17 mouse cellular contexts compared by ENCODE assay signal in the genomic region with DNA sequence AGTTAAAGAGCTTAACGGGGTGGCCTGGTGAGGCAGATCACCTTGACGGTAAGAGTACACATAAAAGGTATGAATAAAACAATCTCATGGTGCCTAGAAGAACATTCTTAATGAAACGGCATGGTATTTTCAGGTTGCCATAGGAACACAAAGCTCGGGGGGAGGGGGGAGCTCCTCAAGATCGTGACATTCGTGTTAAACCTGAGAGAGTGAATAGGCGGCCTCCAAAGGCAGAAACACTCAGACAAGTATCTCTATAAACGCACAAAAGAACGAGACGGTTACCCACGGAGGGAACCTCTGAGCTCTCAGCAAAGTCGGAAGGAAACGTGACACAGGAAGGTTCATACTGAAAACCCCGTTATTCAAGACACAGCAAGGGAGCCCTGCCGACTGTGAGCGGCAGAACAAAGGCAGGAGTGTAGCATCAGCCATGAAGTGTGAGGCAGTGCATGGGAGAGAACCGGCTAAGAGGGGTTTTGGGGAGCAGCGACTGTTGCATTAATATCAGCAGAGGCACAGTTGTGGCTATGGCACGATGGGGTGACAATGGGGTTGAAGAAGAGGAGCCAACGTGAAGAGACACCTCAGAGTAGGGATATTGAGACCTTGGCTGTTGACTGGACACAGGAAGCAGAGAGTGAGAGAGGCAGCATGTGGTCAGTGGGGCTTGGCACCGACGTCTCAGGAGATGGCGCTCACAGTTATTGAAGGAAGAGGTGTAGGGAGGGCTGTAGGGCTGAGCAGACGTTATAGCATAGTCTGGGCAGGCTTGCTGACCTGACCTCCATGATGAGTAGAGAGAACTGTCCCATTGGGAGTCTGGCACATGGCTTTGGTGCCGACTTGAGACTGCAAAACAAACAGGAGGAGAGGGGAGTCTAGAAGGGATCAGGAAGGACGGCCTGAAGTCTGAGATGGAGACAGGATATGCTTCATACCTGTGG.
A peak's percentile ranks its signal among the peaks of the same experiment; 100 is the strongest.
DNase-seq lines count a peak whose midpoint lies in the region; ATAC-seq and TF ChIP-seq lines count a peak whose summit lies in the region.
"Had no signal": no experiment of that assay in that cellular context is flagged by ENCODE, and none has a peak within 500 bp of the region (broad histone marks: within the 10 kb centered on the region; RNA-seq: fewer than 3 reads in every experiment).

No protein-coding gene starts in this region.

- peak; percentile 40; the same call in 1 of the 2 replicates for ATAC-seq in neural tube, embryonic 13.5 days (ENCODE audit: low read depth)
- peak; percentile 78 for ATAC-seq in forebrain, embryonic 13.5 days
- peak; percentile 71 for ATAC-seq in hindbrain, embryonic 16.5 days
- ATAC-seq in liver, embryonic 12.5 days = no peak

- no peaks in the 10 kb centered on the region for H3K36me3 ChIP-seq in neural tube, embryonic 13.5 days
- H3K36me3 ChIP-seq in forebrain, embryonic 13.5 days (ENCODE audit: poor library complexity, severe bottlenecking) = no peaks in the 10 kb centered on the region
- no peaks in the 10 kb centered on the region for H3K36me3 ChIP-seq in hindbrain, embryonic 16.5 days (ENCODE audit: control insufficient read depth, insufficient read depth, low read length)
- H3K36me3 ChIP-seq in liver, embryonic 12.5 days = no peaks in the 10 kb centered on the region
- H3K36me3 ChIP-seq: embryonic facial prominence, embryonic 15.5 days; limb, embryonic 10.5 days had no signal

- H3K4me2 ChIP-seq in neural tube, embryonic 13.5 days = 0 out of 2 replicates have a peak overlapping the region, but pooled peaks have one; percentile 5
- H3K4me2 ChIP-seq in forebrain, embryonic 13.5 days = peak overlapping the region; percentile 29; the same call in 1 of the 2 replicates
- peak overlapping the region; percentile 27 for H3K4me2 ChIP-seq in hindbrain, embryonic 16.5 days (ENCODE audit: low read length)
- H3K4me2 ChIP-seq in liver, embryonic 12.5 days = no peak overlapping the region
- H3K4me2 ChIP-seq: embryonic facial prominence, embryonic 15.5 days had no signal

- no peak overlapping the region for H3K4me3 ChIP-seq in neural tube, embryonic 13.5 days
- H3K4me3 ChIP-seq in forebrain, embryonic 13.5 days = no peak overlapping the region
- H3K4me3 ChIP-seq in hindbrain, embryonic 16.5 days (ENCODE audit: low read length) = no peak overlapping the region
- no peak overlapping the region for H3K4me3 ChIP-seq in olfactory bulb, adult 2 months (ENCODE audit: insufficient read depth, low read depth, low read length)
- H3K4me3 ChIP-seq in liver, embryonic 12.5 days = no peak overlapping the region
- H3K4me3 ChIP-seq: embryonic facial prominence, embryonic 15.5 days; heart, adult 2 months; limb, embryonic 10.5 days had no signal

- H3K27me3 ChIP-seq in neural tube, embryonic 13.5 days = no peaks in the 10 kb centered on the region
- H3K27me3 ChIP-seq in forebrain, embryonic 13.5 days = no peaks in the 10 kb centered on the region
- H3K27me3 ChIP-seq in hindbrain, embryonic 16.5 days (replicated peaks; ENCODE audit: control insufficient read depth, insufficient read depth, low read length) = no peaks in the 10 kb centered on the region
- peaks cover 3% of the 10 kb centered on the region; the same call in 1 of the 2 replicates for H3K27me3 ChIP-seq in liver, embryonic 12.5 days (replicated peaks)
- H3K27me3 ChIP-seq: CH12.LX; embryonic facial prominence, embryonic 15.5 days had no signal

- no peak for TF ChIP-seq POLR2A in olfactory bulb, adult 2 months (IDR thresholded peaks at IDR 0.05; ENCODE audit: insufficient read depth, low read depth, low read length)

- no peak overlapping the region for H3K9ac ChIP-seq in neural tube, embryonic 13.5 days
- no peak overlapping the region for H3K9ac ChIP-seq in forebrain, embryonic 13.5 days
- H3K9ac ChIP-seq in hindbrain, embryonic 16.5 days (ENCODE audit: low read depth, low read length) = no peak overlapping the region; the same call in 1 of the 2 replicates
- no peak overlapping the region for H3K9ac ChIP-seq in liver, embryonic 12.5 days
- H3K9ac ChIP-seq: embryonic facial prominence, embryonic 15.5 days; liver, embryonic 14.5 days had no signal

- 65% methylated on average over 26 of the region's 26 CpGs for WGBS in neural tube, embryonic 13.5 days
- 51% methylated on average over 26 of the region's 26 CpGs for whole genome bisulfite sequencing in forebrain, embryonic 13.5 days
- WGBS in hindbrain, embryonic 16.5 days = 52% methylated on average over 26 of the region's 26 CpGs
- WGBS in olfactory bulb, adult 2 months = 45% methylated on average over 26 of the region's 26 CpGs
- 69% methylated on average over 26 of the region's 26 CpGs for WGBS in liver, embryonic 12.5 days (ENCODE audit: insufficient replicate concordance)

- H3K9me3 ChIP-seq in neural tube, embryonic 13.5 days = no peaks in the 10 kb centered on the region
- no peaks in the 10 kb centered on the region for H3K9me3 ChIP-seq in forebrain, embryonic 13.5 days (replicated peaks)
- H3K9me3 ChIP-seq in hindbrain, embryonic 16.5 days (ENCODE audit: control insufficient read depth, low read length) = no peaks in the 10 kb centered on the region
- no peaks in the 10 kb centered on the region for H3K9me3 ChIP-seq in liver, embryonic 12.5 days (replicated peaks)
- H3K9me3 ChIP-seq: embryonic facial prominence, embryonic 15.5 days; limb, embryonic 10.5 days had no signal

- DNase-seq in neural tube, embryonic 10.5 days (ENCODE audit: extremely low spot score, low spot score) = no peak
- DNase-seq in cerebellum, adult 9-11 months = no peak
- DNase-seq: cerebellum, postnatal 25 days; heart, adult 2 months; heart, postnatal 14 days; kidney, adult 11 months; kidney, postnatal 25 days; thymus, postnatal 14 days had no signal

- no peak for TF ChIP-seq CTCF in olfactory bulb, adult 2 months (IDR thresholded peaks at IDR 0.05; ENCODE audit: insufficient read depth, low read depth, low read length)

- no peak overlapping the region for H3K27ac ChIP-seq in neural tube, embryonic 13.5 days (replicated peaks)
- peak overlapping the region; percentile 73 for H3K27ac ChIP-seq in forebrain, embryonic 13.5 days
- peak overlapping the region; percentile 44 for H3K27ac ChIP-seq in hindbrain, embryonic 16.5 days (ENCODE audit: low read depth, low read length)
- 0 out of 2 replicates have a peak overlapping the region, but pooled peaks have one; percentile 40 for H3K27ac ChIP-seq in olfactory bulb, adult 2 months (ENCODE audit: insufficient read depth, low read depth, low read length)
- no peak overlapping the region for H3K27ac ChIP-seq in liver, embryonic 12.5 days
- H3K27ac ChIP-seq: embryonic facial prominence, embryonic 15.5 days; heart, adult 2 months; limb, embryonic 10.5 days; liver, embryonic 14.5 days had no signal

- peaks cover 5% of the 10 kb centered on the region; the same call in 1 of the 2 replicates for H3K4me1 ChIP-seq in neural tube, embryonic 13.5 days (replicated peaks)
- peaks cover 9% of the 10 kb centered on the region for H3K4me1 ChIP-seq in forebrain, embryonic 13.5 days
- H3K4me1 ChIP-seq in hindbrain, embryonic 16.5 days (ENCODE audit: control insufficient read depth, insufficient read depth, low read depth, low read length) = peaks cover 5% of the 10 kb centered on the region
- peaks cover 10% of the 10 kb centered on the region for H3K4me1 ChIP-seq in olfactory bulb, adult 2 months (ENCODE audit: control insufficient read depth, insufficient read depth, low read length)
- no peaks in the 10 kb centered on the region for H3K4me1 ChIP-seq in liver, embryonic 12.5 days
- H3K4me1 ChIP-seq: embryonic facial prominence, embryonic 15.5 days; limb, embryonic 10.5 days had no signal

Comparison
In these comparisons a context has a peak if more than half of its experiments do, and no peak if none do; other contexts are left out.
1. H3K27ac ChIP-seq: peak in forebrain, embryonic 13.5 days (single experiment), hindbrain, embryonic 16.5 days (single experiment) and olfactory bulb, adult 2 months (single experiment); none in neural tube, embryonic 13.5 days (single experiment) and liver, embryonic 12.5 days (single experiment).